Mouse (Mus musculus): ENCODE measurements around the gene Tmem87b.

Tmem87b gene

GRCm38 (mm10) chr2:128818956-128819643, 1.2 kb downstream of the Tmem87b start:
- CTCF ChIA-PET: interaction anchor here (0.7 kb wide), 1 partner anchor 10 kb away, joined by 3 read pairs; no protein-coding TSS in a partner anchor

- CTCF ChIA-PET: no interaction called here
Observed at GRCm38 (mm10) chr2:128820631-128821030, 2.7 kb downstream of the Tmem87b start.

- CTCF ChIA-PET: interaction anchor here (0.6 kb wide), 1 partner anchor 430 kb away, joined by 3 read pairs; no protein-coding TSS in a partner anchor
Observed at GRCm38 (mm10) chr2:128823893-128824292, 6.0 kb downstream of the Tmem87b start.

- CTCF ChIA-PET: no interaction called here
Observed at GRCm38 (mm10) chr2:128827787-128828186, 9.9 kb downstream of the Tmem87b start.

- CTCF ChIA-PET: no interaction called here
Observed at GRCm38 (mm10) chr2:128832611-128833010, 14.7 kb downstream of the Tmem87b start.

- CTCF ChIA-PET: no interaction called here
Observed at GRCm38 (mm10) chr2:128833035-128833434, 15.1 kb downstream of the Tmem87b start.

GRCm38 (mm10) chr2:128833435-128833834, 15.5 kb downstream of the Tmem87b start:
- CTCF ChIA-PET: no interaction called here

- CTCF ChIA-PET: no interaction called here
Observed at GRCm38 (mm10) chr2:128837531-128837930, 19.6 kb downstream of the Tmem87b start.

GRCm38 (mm10) chr2:128838611-128839010, 20.7 kb downstream of the Tmem87b start:
- CTCF ChIA-PET: no interaction called here

GRCm38 (mm10) chr2:128839501-128839900, 21.6 kb downstream of the Tmem87b start:
- CTCF ChIA-PET: interaction anchor here (0.5 kb wide), 1 partner anchor 11 kb away, joined by 3 read pairs; no protein-coding TSS in a partner anchor

- CTCF ChIA-PET: interaction anchor here (1.0 kb wide), 1 partner anchor 11 kb away, joined by 3 read pairs; no protein-coding TSS in a partner anchor
Observed at GRCm38 (mm10) chr2:128842437-128842836, 24.5 kb downstream of the Tmem87b start.

GRCm38 (mm10) chr2:128850036-128850435, 32.1 kb downstream of the Tmem87b start:
- CTCF ChIA-PET: no interaction called here

- CTCF ChIA-PET: no interaction called here
Observed at GRCm38 (mm10) chr2:128856673-128857072, 38.8 kb downstream of the Tmem87b start.

GRCm38 (mm10) chr2:128858962-128859361, 41.0 kb downstream of the Tmem87b start:
- CTCF ChIA-PET: no interaction called here

- CTCF ChIA-PET: no interaction called here
Observed at GRCm38 (mm10) chr2:128859861-128860260, 41.9 kb downstream of the Tmem87b start.

GRCm38 (mm10) chr2:128862636-128863035, 44.7 kb downstream of the Tmem87b start, which contains the start of gene Fbln7:
Gene Fbln7 (plus strand): TSS chr2:128862981.
- CTCF ChIA-PET: no interaction called here

- CTCF ChIA-PET: no interaction called here
Observed at GRCm38 (mm10) chr2:128863777-128864331, 45.9 kb downstream of the Tmem87b start.

- CTCF ChIA-PET: no interaction called here
Observed at GRCm38 (mm10) chr2:128865061-128865460, 47.1 kb downstream of the Tmem87b start.

GRCm38 (mm10) chr2:128871656-128872055, 53.7 kb downstream of the Tmem87b start:
- CTCF ChIA-PET: no interaction called here

GRCm38 (mm10) chr2:128872256-128872655, 54.3 kb downstream of the Tmem87b start:
- CTCF ChIA-PET: no interaction called here

GRCm38 (mm10) chr2:128875526-128875925, 57.6 kb downstream of the Tmem87b start:
- CTCF ChIA-PET: no interaction called here

- CTCF ChIA-PET: no interaction called here
Observed at GRCm38 (mm10) chr2:128881236-128881635, 63.3 kb downstream of the Tmem87b start.

GRCm38 (mm10) chr2:128885225-128885811, 67.4 kb downstream of the Tmem87b start:
- CTCF ChIA-PET: no interaction called here

All from spleen, embryonic (tissue).